Mouse (Mus musculus) liver, postnatal 0 days (tissue): ENCODE results near the gene Mmp25.
"Not testable (repeated sequence)": the region's sequence is repeated elsewhere in the genome, so short reads cannot be mapped to it uniquely, and the experiment has no call there.

Source experiments
- CTCF ChIP-seq: sonication (generic); IDR thresholded peaks from 2 replicates; pipeline ENCODE4 v1.5.1; 2016; ENCODE audit warnings: antibody characterized with exemption, low read depth
- EP300 ChIP-seq: IDR thresholded peaks from 2 replicates; pipeline ENCODE4 v1.6.1; 2016; ENCODE audit warnings: antibody characterized with exemption, low read depth, mild to moderate bottlenecking

DNA sequence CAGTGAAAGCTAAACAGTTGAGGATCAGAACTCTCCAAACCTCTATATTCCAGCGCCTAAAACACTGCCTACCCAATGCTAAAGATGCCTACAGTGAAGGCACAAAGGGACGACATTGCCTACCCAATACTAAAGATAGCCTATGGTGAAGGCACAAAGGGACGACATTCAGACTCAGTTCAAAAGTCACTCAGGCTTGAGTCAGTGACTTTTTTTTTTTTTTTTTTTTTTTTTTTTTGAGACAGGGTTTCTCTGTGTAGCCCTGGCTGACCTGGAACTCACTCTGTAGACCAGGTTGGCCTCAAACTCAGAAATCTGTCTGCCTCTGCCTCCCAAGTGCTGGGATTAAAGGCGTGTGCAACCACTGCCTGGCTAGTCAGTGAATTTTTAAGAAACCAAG is 49.9 kb downstream of the Mmp25 start:
- TF ChIP-seq EP300, CTCF: not testable (repeated sequence)
